Mouse (Mus musculus) MEL-GATA-1-ER (cell line): ENCODE measurements around the gene Helz2.
"Not testable (repeated sequence)": the region's sequence is repeated elsewhere in the genome, so short reads cannot be mapped to it uniquely, and the experiment has no call there.

ENCODE experiments used
- DNase-seq: peaks from one replicate; pipeline ENCODE4 v3.0.0-alpha.2; 2012; ENCODE audit warnings: low read depth; ENCODE audit errors: extremely low read depth

Gene Helz2

DNA sequence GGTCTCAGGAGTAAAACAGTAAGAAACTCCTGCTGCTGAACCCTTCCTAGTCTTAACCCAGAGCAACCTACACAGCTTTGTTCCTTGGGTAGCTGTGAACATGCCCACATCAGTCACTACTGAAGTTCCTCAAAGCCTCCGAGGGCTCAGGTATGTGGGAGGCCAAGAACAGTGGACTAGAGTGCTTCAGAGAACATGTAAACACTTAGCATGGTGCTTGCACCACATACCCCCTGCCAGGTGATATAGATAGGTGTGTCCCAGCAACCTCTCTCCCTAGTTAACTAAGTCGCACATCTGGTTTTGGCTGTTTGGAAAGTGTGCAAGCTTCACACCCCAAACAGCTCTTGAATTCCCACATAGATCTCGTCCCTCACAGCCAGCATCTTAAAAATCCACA lies 40.2 kb downstream of the Helz2 start:
- DNase-seq = no peak

DNA sequence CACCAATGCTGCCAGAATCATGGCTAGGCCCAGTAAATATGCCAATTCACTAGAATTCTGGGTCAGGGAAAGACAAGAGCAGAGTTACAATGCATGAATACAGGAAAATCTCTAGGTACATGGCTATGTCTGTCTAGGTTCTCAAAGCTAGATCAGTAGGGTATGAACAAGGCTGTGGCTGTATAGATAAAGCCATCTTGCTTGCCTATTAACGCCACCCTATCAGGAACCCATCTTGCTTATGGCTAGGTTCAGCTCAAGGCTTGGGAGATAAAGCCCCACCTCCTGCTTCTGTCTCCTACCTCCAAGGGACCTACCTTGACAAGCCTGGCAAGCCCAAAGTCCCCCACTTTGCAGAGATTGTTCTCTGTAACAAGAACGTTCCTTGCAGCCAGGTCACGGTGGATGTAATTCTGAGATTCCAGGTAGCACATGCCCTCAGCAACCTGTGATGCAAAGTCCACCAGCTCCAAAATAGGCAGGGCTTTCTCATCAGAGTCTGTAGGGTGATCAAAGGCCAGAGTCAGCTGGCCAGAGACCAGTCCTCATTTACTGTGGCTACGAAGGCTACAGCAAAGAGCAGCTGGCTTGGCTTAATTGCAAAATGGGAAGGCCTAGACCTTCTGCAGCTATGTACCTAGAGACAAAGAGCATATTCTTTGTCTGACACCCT lies 45.1 kb downstream of the Helz2 start:
- no peak for DNase-seq

- no peak for DNase-seq
These were observed 48.8 kb downstream of the Helz2 start for GRCm38 (mm10) chr2:181193044-181193443.

GRCm38 (mm10) chr2:181191936-181192335 lies 49.9 kb downstream of the Helz2 start:
- DNase-seq = no peak

DNA sequence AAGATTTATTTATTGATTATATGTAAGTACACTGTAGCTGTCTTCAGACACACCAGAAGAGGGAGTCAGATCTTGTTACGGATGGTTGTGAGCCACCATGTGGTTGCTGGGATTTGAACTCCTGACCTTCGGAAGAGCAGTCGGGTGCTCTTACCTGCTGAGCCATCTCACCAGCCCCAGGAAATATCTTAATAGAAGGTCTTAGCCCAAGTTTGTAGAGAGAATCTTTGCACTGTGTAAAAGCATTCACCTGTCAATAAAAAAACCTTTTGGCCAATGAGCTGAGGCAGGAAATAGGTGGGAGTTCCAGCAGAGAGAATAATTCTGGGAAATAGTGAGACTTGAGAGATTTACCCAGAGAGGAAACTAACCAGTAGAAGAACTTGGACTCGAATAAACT lies 50.4 kb downstream of the Helz2 start:
- not testable (repeated sequence) for DNase-seq

DNA sequence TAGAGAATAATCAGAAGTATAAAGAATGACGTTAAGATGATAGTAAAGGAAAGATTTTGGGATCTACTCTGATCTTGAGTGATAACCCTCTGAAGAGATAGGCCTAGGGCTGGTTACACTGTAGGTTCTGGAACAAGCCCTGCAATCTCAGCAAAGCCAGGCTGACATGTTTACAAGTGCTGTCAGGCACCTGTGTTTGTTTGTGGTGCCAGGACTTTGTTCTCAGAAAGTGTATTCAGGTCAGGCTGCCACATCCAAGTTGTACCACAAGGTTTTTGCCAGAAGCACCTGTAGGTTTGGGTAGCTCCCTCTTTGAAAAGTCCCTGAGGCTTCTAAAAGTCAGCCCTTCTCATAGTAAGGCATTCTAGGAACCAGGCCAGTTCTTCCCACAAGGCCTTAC lies 52.5 kb downstream of the Helz2 start:
- no peak for DNase-seq

DNA sequence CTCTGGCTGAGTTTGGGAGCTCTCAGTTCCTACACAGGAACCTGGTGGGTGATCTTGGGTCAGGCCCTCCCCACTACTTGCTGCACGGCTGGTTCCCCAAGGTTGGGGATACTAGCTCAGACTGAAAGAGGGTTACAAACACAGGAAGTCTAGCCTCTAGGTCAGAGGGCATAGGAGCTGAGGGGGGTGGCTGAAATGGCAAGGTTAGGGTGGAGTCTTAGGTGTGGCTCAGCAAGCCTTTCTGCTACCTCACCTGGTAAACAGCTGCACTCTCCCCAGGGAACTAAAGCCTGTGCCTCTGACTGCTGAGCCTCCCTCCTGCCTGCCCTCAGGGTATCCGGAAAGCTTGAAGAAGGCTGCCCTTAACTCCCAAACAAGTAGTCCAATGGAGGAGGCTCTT lies 53.1 kb downstream of the Helz2 start:
- no peak for DNase-seq

- DNase-seq = peak; percentile 87
These were observed 54.5 kb downstream of the Helz2 start, which contains the start of gene Ppdpf for GRCm38 (mm10) chr2:181187121-181188000. Gene Ppdpf, plus strand, starts transcription at chr2:181187247.

DNA sequence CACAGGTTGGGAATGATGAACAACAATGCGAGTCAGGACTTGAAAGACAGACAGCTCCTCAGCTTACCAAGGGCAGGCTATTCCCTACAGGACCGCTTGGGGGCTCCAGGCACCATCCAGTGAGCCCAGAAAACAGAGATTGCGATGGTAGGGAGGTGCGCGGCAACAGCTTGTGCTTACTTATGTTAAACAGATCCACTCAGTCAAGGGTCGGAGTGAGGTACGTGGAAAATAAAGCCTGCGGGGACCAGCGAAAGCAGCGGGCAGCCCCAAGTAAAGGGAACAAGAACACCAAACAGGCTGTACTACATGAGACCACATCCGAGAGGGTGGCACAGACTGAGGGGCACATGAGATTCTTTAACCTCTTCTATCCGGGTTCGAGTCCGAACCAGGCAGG lies 55.2 kb downstream of the Helz2 start:
- DNase-seq = peak; percentile 68

DNA sequence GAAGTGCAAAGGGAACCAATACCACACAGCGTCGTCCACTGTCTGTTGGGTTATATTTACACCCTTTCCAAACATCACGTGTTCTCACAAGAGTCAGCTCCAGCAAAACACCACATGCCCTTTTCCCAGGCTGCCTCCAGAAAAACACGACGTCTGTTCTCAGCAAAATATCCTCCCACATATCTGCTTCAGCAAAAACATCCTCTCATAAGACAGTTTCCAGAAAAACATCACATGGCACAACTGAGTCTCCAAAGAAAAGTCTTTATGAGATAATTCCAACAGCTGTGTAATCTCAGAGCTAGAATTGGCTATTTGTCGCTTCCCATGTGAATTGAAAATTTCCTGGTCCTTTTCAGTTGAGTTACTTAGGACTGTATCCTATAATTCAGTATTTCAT lies 60.9 kb downstream of the Helz2 start:
- DNase-seq = no peak

DNA sequence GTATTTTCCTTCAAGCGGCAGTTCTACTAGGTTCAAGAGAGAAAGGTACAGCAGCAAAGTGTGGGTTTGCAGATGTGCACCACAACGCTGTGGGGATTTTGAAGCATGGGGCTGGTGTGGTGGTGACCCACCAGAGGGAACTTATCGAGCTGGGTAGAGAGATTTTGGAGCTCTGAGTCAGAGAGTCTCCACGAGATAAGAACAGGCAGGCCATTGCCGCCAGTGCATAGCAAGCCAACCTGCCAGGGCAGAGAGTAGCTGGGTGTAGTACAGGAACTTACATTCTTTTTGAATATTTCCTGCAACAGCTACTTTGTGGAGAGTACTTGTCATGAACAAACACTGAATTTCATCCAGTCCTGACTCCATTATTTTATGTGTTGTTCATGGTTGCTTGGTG lies 63.4 kb downstream of the Helz2 start:
- DNase-seq = no peak

- DNase-seq = no peak
These were observed 63.8 kb downstream of the Helz2 start for GRCm38 (mm10) chr2:181178015-181178414.
